Comparison of ENCODE assay signal across 9 mouse cellular contexts in genomic region chr9:56552187-56552686, GRCm38 (mm10).
A peak's percentile ranks its signal among the peaks of the same experiment; 100 is the strongest.
DNase-seq lines count a peak whose midpoint lies in the region; ATAC-seq and TF ChIP-seq lines count a peak whose summit lies in the region.
"Had no signal": no experiment of that assay in that cellular context is flagged by ENCODE, and none has a peak within 500 bp of the region (broad histone marks: within the 10 kb centered on the region; RNA-seq: fewer than 3 reads in every experiment).

No protein-coding gene starts in this region.

- no peak overlapping the region for H3K9ac ChIP-seq in kidney, embryonic 16.5 days (replicated peaks; ENCODE audit: low read length)
- H3K9ac ChIP-seq: limb, embryonic 15.5 days; neural tube, embryonic 13.5 days had no signal

- no peak overlapping the region for H3K27ac ChIP-seq in kidney, embryonic 16.5 days (ENCODE audit: low read length)
- no peak overlapping the region for H3K27ac ChIP-seq in left cerebral cortex, adult 2 months
- H3K27ac ChIP-seq: limb, embryonic 15.5 days; neural tube, embryonic 13.5 days had no signal

- ATAC-seq in kidney, embryonic 16.5 days (ENCODE audit: low FRiP score, low TSS enrichment): 0 out of 2 replicates have a peak, but pooled peaks have one; percentile 7

- no peaks in the 10 kb centered on the region for H3K36me3 ChIP-seq in kidney, embryonic 16.5 days (ENCODE audit: insufficient read depth, low read length)
- no peaks in the 10 kb centered on the region for H3K36me3 ChIP-seq in E14TG2a.4 (ENCODE audit: insufficient read depth, low read length)
- H3K36me3 ChIP-seq: limb, embryonic 15.5 days; neural tube, embryonic 13.5 days had no signal

- intact Hi-C loops in heart, postnatal 10 days (cut with DNase I): loop anchor here (2.0 kb wide), 4 partner anchors 45 to 433 kb away; no protein-coding TSS in a partner anchor
- intact Hi-C loops in left cerebral cortex, adult 2 months (cut with DNase I): loop anchor here (1.0 to 2.0 kb wide), 3 partner anchors 46 to 339 kb away; no protein-coding TSS in a partner anchor

- 71% methylated on average over 6 of the region's 6 CpGs for WGBS in kidney, embryonic 16.5 days

- H3K4me1 ChIP-seq in kidney, embryonic 16.5 days (ENCODE audit: insufficient read depth, low read length): peaks cover 8% of the 10 kb centered on the region; the same call in 1 of the 2 replicates
- H3K4me1 ChIP-seq in E14TG2a.4 (replicated peaks; ENCODE audit: low read depth, low read length): peaks cover 78% of the 10 kb centered on the region

- no peaks in the 10 kb centered on the region for H3K9me3 ChIP-seq in kidney, embryonic 16.5 days (ENCODE audit: low read length)
- H3K9me3 ChIP-seq in E14TG2a.4 (ENCODE audit: low read length): no peaks in the 10 kb centered on the region
- H3K9me3 ChIP-seq: limb, embryonic 15.5 days; neural tube, embryonic 13.5 days had no signal

- DNase-seq in kidney, adult 18-20 months: no peak
- DNase-seq in 3134 (ENCODE audit: extremely low read depth, insufficient read length, low spot score): peak; percentile 62
- peak; percentile 17 to 39 for DNase-seq in heart, postnatal 10 days
- no peak for DNase-seq in testis, postnatal 10 days (ENCODE audit: low spot score)
- DNase-seq in left cerebral cortex, adult 2 months (ENCODE audit: extremely low spot score in 1 of 2, low spot score in 2 of 2): no peak

- no peaks in the 10 kb centered on the region for H3K27me3 ChIP-seq in kidney, embryonic 16.5 days (ENCODE audit: insufficient read depth, low read length)
- H3K27me3 ChIP-seq in E14TG2a.4 (ENCODE audit: insufficient read depth, low read length): no peaks in the 10 kb centered on the region

- H3K4me3 ChIP-seq in kidney, embryonic 16.5 days (ENCODE audit: low read length): no peak overlapping the region
- H3K4me3 ChIP-seq in E14TG2a.4 (replicated peaks; ENCODE audit: low read length): peak overlapping the region; percentile 18; the same call in 1 of the 2 replicates
- no peak overlapping the region for H3K4me3 ChIP-seq in left cerebral cortex, adult 2 months
- H3K4me3 ChIP-seq: limb, embryonic 15.5 days; neural tube, embryonic 13.5 days had no signal

- TF ChIP-seq CTCF in E14TG2a.4 (conservative IDR thresholded peaks at IDR 0.05; ENCODE audit: low read length): no peak
- TF ChIP-seq CTCF in left cerebral cortex, adult 2 months (IDR thresholded peaks at IDR 0.05): no peak

- no peak overlapping the region for H3K4me2 ChIP-seq in kidney, embryonic 16.5 days (replicated peaks; ENCODE audit: low read depth, low read length)
- H3K4me2 ChIP-seq: limb, embryonic 15.5 days; neural tube, embryonic 13.5 days had no signal

Comparison
In these comparisons a context has a peak if more than half of its experiments do, and no peak if none do; other contexts are left out.
1. DNase-seq: peak in 3134 (single experiment) and heart, postnatal 10 days (2 of 2); none in kidney, adult 18-20 months (single experiment), testis, postnatal 10 days (single experiment) and left cerebral cortex, adult 2 months (0 of 2).